Mouse (Mus musculus) thymus, adult 2 months (tissue): ENCODE measurements around the gene Cdh22.

Experiments
- CTCF ChIP-seq: fragments of 200-500 bp; IDR thresholded peaks from 2 replicates; pipeline ENCODE4 v1.5.1; 2012; ENCODE audit warnings: mild to moderate bottlenecking, control low read depth, low read length, moderate library complexity, borderline replicate concordance; ENCODE audit not compliant: control insufficient read depth, poor library complexity, insufficient read depth; ENCODE audit errors: extremely low read depth
- POLR2A ChIP-seq: fragments of 200-500 bp; IDR thresholded peaks from 2 replicates; pipeline ENCODE4 v1.6.1; 2012; ENCODE audit warnings: mild to moderate bottlenecking, low read length, control low read depth, moderate library complexity; ENCODE audit not compliant: control insufficient read depth, poor library complexity, insufficient read depth; ENCODE audit errors: extremely low read depth

DNA sequence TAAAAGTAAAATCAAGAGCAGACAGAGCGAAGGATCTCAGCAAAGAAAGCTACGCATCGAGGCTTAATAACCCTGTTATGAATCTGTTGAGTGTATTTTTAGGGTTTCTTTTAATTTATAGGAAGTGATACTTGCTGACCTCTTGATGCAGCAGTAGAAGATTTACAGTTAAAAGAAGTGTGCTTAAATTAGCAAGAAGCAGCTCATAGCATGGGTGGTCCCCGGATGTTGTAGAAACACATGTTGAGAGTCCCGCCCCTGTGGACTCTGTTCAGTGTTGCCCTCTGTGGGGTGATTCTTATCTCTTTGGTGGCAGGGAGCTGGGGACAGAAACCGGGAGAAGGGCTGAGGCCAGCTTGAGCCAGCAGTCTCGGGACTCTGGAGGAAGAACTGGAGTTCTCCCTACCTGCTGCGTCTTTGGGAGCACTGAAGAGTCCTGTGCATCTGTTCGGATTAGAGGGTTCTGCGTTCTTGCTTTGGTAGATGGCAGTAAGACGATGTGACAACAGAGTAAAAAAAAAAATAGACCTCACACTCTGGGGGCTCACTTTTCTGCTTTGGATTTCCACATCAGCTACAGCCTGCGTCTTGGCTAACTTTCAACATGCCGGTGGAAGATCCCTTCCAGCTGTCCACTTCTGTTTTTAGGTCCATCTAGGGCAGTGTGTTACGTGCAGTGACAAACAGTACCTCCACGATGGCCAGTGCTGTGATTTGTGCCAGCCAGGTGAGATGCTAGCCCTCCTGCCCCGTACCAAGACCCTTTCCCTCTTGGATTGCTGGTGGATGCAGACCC, 172.8 kb downstream of the Cdh22 start:
- TF ChIP-seq POLR2A (no peak), CTCF (no peak)
